Mouse (Mus musculus): ENCODE data around the gene Jaml. TPM values are rescaled to one million over a fixed set of nuclear protein-coding genes. Genes with fewer than 3 reads are reported as not detected.
"Not testable (repeated sequence)": the region's sequence is repeated elsewhere in the genome, so short reads cannot be mapped to it uniquely, and the experiment has no call there.

The Jaml gene
- 0.30 and 0.45 TPM in 2 replicates for polyA plus RNA-seq (2014; fragmentation: Nextera tagmentation; extraction: Ambion mirVana)

DNA sequence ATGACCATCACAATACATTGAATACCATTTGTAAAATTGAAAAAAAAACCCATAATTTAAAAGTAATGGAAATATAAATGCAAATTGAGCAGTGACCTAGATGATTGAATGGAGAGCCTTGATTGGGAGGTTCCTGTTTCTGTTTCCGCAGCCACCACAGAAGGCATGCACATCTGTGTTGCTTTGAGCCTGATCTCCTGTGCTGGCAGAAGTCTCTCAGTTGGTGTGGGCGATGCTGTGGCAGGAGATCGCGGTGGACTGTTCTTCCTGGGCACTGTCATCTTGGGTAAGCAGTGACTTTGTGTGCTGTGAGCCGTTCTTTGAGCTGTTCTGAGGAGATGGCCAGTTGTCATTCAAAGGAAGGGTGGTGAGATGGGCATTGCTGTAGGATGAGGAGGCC, at the start of gene Jaml:
Gene Jaml, plus strand, starts transcription at position 173 of the 400 bp plus-strand sequence.
- H3K9ac ChIP-seq: no peak within 1 kb of the TSS
- no peaks in the 10 kb centered on the region for H3K36me3 ChIP-seq (ENCODE audit: insufficient read depth)
- no peak for DNase-seq
- no peak for TF ChIP-seq CTCF (IDR thresholded peaks at IDR 0.05; ENCODE audit: low read depth)
- 86% methylated on average over 5 of the region's 5 CpGs for WGBS
- H3K4me3 ChIP-seq (ENCODE audit: low read depth, low read length): no peak within 1 kb of the TSS
- no peak within 1 kb of the TSS for H3K4me2 ChIP-seq
- no peak for ATAC-seq (ENCODE audit: insufficient read depth)
- no peak within 1 kb of the TSS for H3K27ac ChIP-seq (ENCODE audit: low read depth)
- H3K9me3 ChIP-seq (ENCODE audit: low read depth, low read length): no peaks in the 10 kb centered on the region
- no peaks in the 10 kb centered on the region for H3K4me1 ChIP-seq (ENCODE audit: insufficient read depth)
- H3K27me3 ChIP-seq (ENCODE audit: insufficient read depth, low read length): no peaks in the 10 kb centered on the region

DNA sequence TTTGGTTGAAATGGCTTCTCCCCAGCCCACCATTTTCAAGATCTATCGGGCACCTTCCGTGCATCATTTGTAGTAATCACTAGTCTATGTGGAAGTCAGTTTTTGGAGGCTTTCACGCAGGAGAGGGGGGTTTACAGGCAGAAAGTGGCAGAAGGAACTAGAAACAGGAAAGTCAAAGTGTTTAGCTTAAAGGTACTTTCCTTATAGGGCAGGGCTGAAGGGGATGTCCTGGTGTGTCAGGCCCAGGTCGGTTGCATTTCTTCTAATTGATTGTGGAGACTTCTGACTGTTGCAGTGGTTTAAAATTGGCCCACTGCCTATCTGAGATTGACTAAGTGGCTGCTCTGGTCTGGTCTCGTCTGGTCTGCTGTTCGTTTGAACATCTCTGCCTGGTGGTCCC, 48.6 kb upstream of the Jaml start:
- H3K27me3 ChIP-seq (ENCODE audit: insufficient read depth, low read length): no peaks in the 10 kb centered on the region
- no peak for DNase-seq
- 55% methylated on average over 6 of the region's 6 CpGs for whole genome bisulfite sequencing

DNA sequence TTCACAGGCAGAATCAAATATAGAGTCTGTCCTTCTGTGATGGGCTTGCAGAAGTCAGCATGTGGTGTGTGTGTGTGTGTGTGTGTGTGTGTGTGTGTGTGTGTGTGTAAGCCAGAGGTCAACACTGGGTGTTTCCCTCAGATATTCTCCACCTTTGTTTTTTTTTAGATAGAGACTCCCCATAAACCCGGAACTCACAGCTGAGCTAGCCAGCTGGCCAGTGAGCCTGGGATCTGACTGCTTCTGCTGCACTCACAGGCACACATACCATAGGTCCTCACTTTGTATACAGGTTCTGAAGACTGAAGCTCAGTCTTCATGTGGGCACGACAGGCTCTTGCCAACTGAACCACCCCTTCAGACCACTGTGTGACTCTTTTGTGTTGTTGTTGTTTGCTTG, 46.7 kb upstream of the Jaml start:
- no peak overlapping the region for H3K4me3 ChIP-seq (ENCODE audit: low read depth, low read length)

More for the DNA sequence above, 48.6 kb upstream of the Jaml start:
- H3K9me3 ChIP-seq (ENCODE audit: low read depth, low read length): no peaks in the 10 kb centered on the region
- H3K36me3 ChIP-seq (ENCODE audit: insufficient read depth): no peaks in the 10 kb centered on the region
- TF ChIP-seq CTCF (IDR thresholded peaks at IDR 0.05; ENCODE audit: low read depth): no peak
- no peaks in the 10 kb centered on the region for H3K4me1 ChIP-seq (ENCODE audit: insufficient read depth)
- no peak overlapping the region for H3K4me3 ChIP-seq (ENCODE audit: low read depth, low read length)
- no peak overlapping the region for H3K4me2 ChIP-seq
- H3K9ac ChIP-seq: no peak overlapping the region
- ATAC-seq (ENCODE audit: insufficient read depth): no peak
- no peak overlapping the region for H3K27ac ChIP-seq (ENCODE audit: low read depth)

DNA sequence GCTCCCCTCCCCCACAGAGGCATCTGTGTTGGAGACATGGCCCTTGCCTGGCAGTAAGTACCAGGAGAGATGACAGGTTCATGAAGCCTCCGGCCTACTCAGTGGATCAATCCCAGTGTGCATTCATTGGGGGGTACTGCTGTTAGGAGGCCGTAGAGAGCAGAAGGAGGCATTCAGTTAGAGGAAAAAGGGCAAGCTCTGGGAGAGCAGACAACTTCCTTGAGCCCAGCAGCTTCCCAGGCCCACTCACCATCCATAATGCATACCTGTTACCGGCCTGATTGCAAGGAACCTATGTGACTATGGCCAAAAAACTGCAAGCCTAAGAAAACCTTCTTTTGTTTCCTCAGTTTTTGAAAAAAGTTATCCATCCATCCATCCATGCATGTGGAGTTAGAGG, 44.5 kb upstream of the Jaml start:
- Histone ChIP-seq H3K4me2 (no peak overlapping the region), H3K4me1 (ENCODE audit: insufficient read depth) (no peaks in the 10 kb centered on the region), H3K27ac (ENCODE audit: low read depth) (no peak overlapping the region), H3K9ac (no peak overlapping the region), H3K9me3 (ENCODE audit: low read depth, low read length) (no peaks in the 10 kb centered on the region), H3K4me3 (ENCODE audit: low read depth, low read length) (no peak overlapping the region), H3K36me3 (ENCODE audit: insufficient read depth) (no peaks in the 10 kb centered on the region), H3K27me3 (ENCODE audit: insufficient read depth, low read length) (no peaks in the 10 kb centered on the region; the same call in 1 of the 2 replicates)
- ATAC-seq (ENCODE audit: insufficient read depth): no peak
- no peak for TF ChIP-seq CTCF (IDR thresholded peaks at IDR 0.05; ENCODE audit: low read depth)
- DNase-seq: no peak
- WGBS: 67% methylated on average over 3 of the region's 3 CpGs

More for the DNA sequence above, 46.7 kb upstream of the Jaml start:
- 46% methylated on average over 2 of the region's 2 CpGs for WGBS
- Histone ChIP-seq H3K9me3 (ENCODE audit: low read depth, low read length) (no peaks in the 10 kb centered on the region), H3K36me3 (ENCODE audit: insufficient read depth) (no peaks in the 10 kb centered on the region), H3K4me2 (no peak overlapping the region), H3K4me1 (ENCODE audit: insufficient read depth) (no peaks in the 10 kb centered on the region), H3K27me3 (ENCODE audit: insufficient read depth, low read length) (no peaks in the 10 kb centered on the region), H3K9ac (no peak overlapping the region), H3K27ac (ENCODE audit: low read depth) (no peak overlapping the region)
- ATAC-seq (ENCODE audit: insufficient read depth): no peak
- DNase-seq: no peak
- TF ChIP-seq CTCF (IDR thresholded peaks at IDR 0.05; ENCODE audit: low read depth): no peak

DNA sequence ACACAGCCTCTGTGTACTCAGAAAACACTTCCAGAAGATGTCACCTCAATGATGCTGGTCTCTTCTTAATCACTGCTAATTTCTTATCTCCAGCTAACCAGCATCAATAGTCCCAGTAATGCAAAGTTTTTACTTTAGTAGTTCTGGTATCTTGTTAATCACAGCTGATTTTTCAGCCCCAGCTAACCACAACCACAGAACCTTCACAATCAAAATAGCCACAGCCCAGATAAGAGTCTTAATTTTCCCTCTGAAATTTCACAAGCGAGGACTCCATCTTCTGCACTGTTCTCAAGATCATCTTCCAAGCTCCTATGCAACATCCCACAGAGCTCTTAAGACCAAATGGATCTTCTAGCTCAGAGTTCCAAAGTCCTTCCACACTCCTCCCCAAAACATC, 41.2 kb upstream of the Jaml start:
- H3K27me3 ChIP-seq (ENCODE audit: insufficient read depth, low read length): peaks cover 28% of the 10 kb centered on the region
- not testable (repeated sequence) for ATAC-seq (ENCODE audit: insufficient read depth); H3K9ac ChIP-seq; H3K4me2 ChIP-seq; DNase-seq; H3K4me3 ChIP-seq (ENCODE audit: low read depth, low read length); H3K27ac ChIP-seq (ENCODE audit: low read depth); H3K4me1 ChIP-seq (ENCODE audit: insufficient read depth); H3K36me3 ChIP-seq (ENCODE audit: insufficient read depth); H3K9me3 ChIP-seq (ENCODE audit: low read depth, low read length)
- WGBS: 78% methylated on average over 1 of the region's 1 CpGs

DNA sequence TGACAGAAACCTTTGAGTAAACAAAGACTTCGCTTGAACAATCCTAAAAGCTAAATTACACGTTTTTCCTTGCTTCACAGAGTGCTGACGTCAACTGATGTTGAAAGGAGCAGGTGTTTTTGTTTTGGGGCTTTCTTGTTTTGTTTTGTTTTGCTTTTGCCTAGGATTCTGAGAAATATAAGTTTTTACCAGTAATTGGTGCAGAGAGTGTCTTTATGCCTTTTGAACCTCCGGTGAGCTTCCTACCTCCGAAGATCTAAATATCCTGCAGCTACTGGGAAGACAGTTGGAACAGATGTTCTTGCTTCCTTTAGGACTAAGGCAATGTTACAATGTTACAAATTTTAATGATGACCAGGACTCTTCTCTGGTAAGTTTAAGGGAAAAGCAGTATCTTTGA, 39.5 kb upstream of the Jaml start, which contains the start of gene Mpzl2:
Gene Mpzl2, plus strand, starts transcription at position 301 of the 400 bp plus-strand sequence.
- TF ChIP-seq CTCF (IDR thresholded peaks at IDR 0.05; ENCODE audit: low read depth): no peak
- no peak within 1 kb of the TSS for H3K4me3 ChIP-seq (ENCODE audit: low read depth, low read length)
- no peak within 1 kb of the TSS for H3K27ac ChIP-seq (ENCODE audit: low read depth)
- peaks cover 42% of the 10 kb centered on the region for H3K27me3 ChIP-seq (ENCODE audit: insufficient read depth, low read length)
- H3K9me3 ChIP-seq (ENCODE audit: low read depth, low read length): no peaks in the 10 kb centered on the region
- WGBS: 44% methylated on average over 5 of the region's 5 CpGs
- H3K4me1 ChIP-seq (ENCODE audit: insufficient read depth): no peaks in the 10 kb centered on the region
- peak within 1 kb of the TSS; percentile 35 for H3K4me2 ChIP-seq
- ATAC-seq (ENCODE audit: insufficient read depth): no peak
- no peak for DNase-seq
- no peaks in the 10 kb centered on the region for H3K36me3 ChIP-seq (ENCODE audit: insufficient read depth)
- no peak within 1 kb of the TSS for H3K9ac ChIP-seq

DNA sequence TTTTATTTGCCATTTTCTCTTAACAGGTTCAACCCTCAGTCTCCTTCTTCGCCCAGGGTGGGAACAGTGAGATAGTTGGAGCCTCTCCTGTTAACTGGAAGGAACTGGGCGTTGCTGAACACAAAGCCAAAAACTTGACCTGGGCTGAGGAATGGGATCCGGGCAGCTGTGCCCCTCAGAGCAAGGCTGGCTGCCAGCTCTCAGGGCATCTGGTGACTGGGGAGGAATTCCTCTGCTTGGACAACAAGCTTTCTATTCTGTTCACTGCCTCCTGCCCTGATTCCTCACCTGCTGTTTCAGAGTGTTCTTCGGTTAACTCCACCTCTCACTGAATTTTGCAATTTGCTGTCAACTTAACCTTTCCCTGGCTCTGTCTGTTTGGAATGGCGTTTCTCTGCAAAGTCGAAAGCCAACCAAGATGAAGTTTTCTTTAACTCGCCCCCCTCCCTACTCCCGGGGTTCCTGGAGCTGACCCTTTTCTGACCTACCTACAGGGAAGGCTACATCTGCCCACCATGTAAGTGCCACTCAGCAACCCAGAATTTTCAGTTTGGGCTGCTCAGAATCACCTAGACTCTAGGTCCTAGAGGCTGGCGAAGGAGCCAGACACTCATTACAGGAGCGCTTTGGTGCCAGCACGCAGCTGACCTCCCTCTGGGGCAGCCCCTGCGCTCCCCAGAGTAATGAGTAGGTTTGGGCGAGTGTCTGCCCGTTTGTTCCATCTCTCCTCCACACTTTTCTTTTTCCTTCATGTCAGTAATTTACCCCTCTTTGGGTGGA, 38.7 kb upstream of the Jaml start:
- H3K36me3 ChIP-seq (ENCODE audit: insufficient read depth): no peaks in the 10 kb centered on the region
- peaks cover 42% of the 10 kb centered on the region for H3K27me3 ChIP-seq (ENCODE audit: insufficient read depth, low read length)
- H3K4me3 ChIP-seq (ENCODE audit: low read depth, low read length): no peak overlapping the region
- H3K27ac ChIP-seq (ENCODE audit: low read depth): no peak overlapping the region
- H3K9ac ChIP-seq: no peak overlapping the region
- no peaks in the 10 kb centered on the region for H3K4me1 ChIP-seq (ENCODE audit: insufficient read depth)
- no peak for TF ChIP-seq CTCF (IDR thresholded peaks at IDR 0.05; ENCODE audit: low read depth)
- peak overlapping the region; percentile 35 for H3K4me2 ChIP-seq
- no peaks in the 10 kb centered on the region for H3K9me3 ChIP-seq (ENCODE audit: low read depth, low read length)
- ATAC-seq (ENCODE audit: insufficient read depth): no peak
- 12% methylated on average over 14 of the region's 14 CpGs for WGBS
- peak; percentile 1 for DNase-seq

All from lung, embryonic 14.5 days (tissue).